Mouse (Mus musculus): ENCODE measurements around the gene Mup7. TPM values are rescaled to one million over a fixed set of nuclear protein-coding genes. Genes with fewer than 3 reads are reported as not detected.
"Not testable (repeated sequence)": the region's sequence is repeated elsewhere in the genome, so short reads cannot be mapped to it uniquely, and the experiment has no call there.

The Mup7 gene
- not detected in 2 replicates for polyA plus RNA-seq (2015; fragmentation: Nextera tagmentation; extraction: Ambion mirVana)

DNA sequence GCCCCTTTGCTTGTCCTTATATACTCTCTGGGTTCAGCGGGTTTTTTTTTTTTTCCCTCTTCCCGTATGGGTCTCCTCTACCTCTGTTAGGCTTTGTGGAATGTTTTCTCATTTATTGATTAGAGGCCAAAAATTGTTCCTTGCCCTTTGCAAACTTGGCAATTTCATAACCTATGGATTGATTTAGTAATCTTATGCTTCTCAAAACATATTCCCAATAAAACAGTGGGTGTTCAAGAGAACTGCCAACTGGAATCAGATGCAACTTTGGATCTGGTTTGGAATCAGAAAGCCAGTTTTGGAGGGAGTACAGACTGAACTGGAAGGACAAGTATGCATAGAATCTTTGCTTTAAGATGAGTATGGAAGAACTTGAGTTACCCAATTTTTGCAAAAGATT, at the start of gene Mup7:
TSS of gene Mup7 (minus strand) at position 101 of the 400 bp plus-strand sequence.
- H3K27me3 ChIP-seq (ENCODE audit: insufficient read depth, low read length); H3K36me3 ChIP-seq (ENCODE audit: insufficient read depth, low read length); ATAC-seq (replicated peaks; ENCODE audit: low FRiP score, low read depth): not testable (repeated sequence)

DNA sequence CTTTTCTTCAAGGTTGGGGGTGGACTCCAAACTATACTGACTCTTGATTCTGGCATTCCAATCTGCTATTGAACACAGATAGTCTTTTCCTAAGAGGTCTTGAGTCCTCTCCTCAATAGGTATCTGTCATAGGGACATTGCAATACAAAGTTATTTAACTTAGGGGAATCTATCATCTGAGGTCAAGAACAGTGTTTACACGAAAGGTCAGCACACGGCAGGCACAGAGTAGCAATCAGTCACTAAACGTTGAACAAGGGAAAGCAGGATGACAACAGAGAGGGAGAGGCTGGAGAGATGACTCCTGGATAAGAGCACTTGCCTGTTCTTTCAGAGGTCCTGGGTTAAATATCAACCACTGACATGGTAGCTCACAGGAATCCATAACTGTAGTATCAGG, 9.6 kb upstream of the Mup7 start:
- not testable (repeated sequence) for H3K4me3 ChIP-seq (replicated peaks; ENCODE audit: low read depth, low read length); H3K36me3 ChIP-seq (ENCODE audit: insufficient read depth, low read length); H3K4me2 ChIP-seq (ENCODE audit: low read length); H3K4me1 ChIP-seq (replicated peaks; ENCODE audit: insufficient read depth, low read length); H3K9me3 ChIP-seq (replicated peaks; ENCODE audit: low read length); H3K27ac ChIP-seq; ATAC-seq (replicated peaks; ENCODE audit: low FRiP score, low read depth); H3K27me3 ChIP-seq (ENCODE audit: insufficient read depth, low read length); H3K9ac ChIP-seq (ENCODE audit: low read depth, low read length); DNase-seq (ENCODE audit: low spot score)
- 51% methylated on average over 3 of the region's 3 CpGs for WGBS

More for the DNA sequence above, at the start of gene Mup7:
- H3K9me3 ChIP-seq (replicated peaks; ENCODE audit: low read length); H3K4me1 ChIP-seq (replicated peaks; ENCODE audit: insufficient read depth, low read length); H3K4me2 ChIP-seq (ENCODE audit: low read length); DNase-seq (ENCODE audit: low spot score); H3K27ac ChIP-seq; H3K9ac ChIP-seq (ENCODE audit: low read depth, low read length); H3K4me3 ChIP-seq (replicated peaks; ENCODE audit: low read depth, low read length): not testable (repeated sequence)
- WGBS: 77% methylated on average over 2 of the region's 2 CpGs

GRCm38 (mm10) chr4:60029334-60030111, 40.8 kb downstream of the Mup7 start:
- peak; percentile 73; the same call in 1 of the 2 replicates for ATAC-seq (replicated peaks; ENCODE audit: low FRiP score, low read depth)

GRCm38 (mm10) chr4:60020141-60020540, 50.1 kb downstream of the Mup7 start:
- not testable (repeated sequence) for H3K36me3 ChIP-seq (ENCODE audit: insufficient read depth, low read length); H3K4me2 ChIP-seq (ENCODE audit: low read length); H3K27ac ChIP-seq; H3K9ac ChIP-seq (ENCODE audit: low read depth, low read length); H3K9me3 ChIP-seq (replicated peaks; ENCODE audit: low read length); DNase-seq (ENCODE audit: low spot score); H3K27me3 ChIP-seq (ENCODE audit: insufficient read depth, low read length); ATAC-seq (replicated peaks; ENCODE audit: low FRiP score, low read depth); H3K4me3 ChIP-seq (replicated peaks; ENCODE audit: low read depth, low read length); H3K4me1 ChIP-seq (replicated peaks; ENCODE audit: insufficient read depth, low read length)
- WGBS: 65% methylated on average over 7 of the region's 7 CpGs

More at GRCm38 (mm10) chr4:60029334-60030111, 40.8 kb downstream of the Mup7 start:
- 40% methylated on average over 12 of the region's 13 CpGs for WGBS
- not testable (repeated sequence) for H3K27me3 ChIP-seq (ENCODE audit: insufficient read depth, low read length); H3K4me1 ChIP-seq (replicated peaks; ENCODE audit: insufficient read depth, low read length); H3K27ac ChIP-seq; H3K4me2 ChIP-seq (ENCODE audit: low read length); H3K4me3 ChIP-seq (replicated peaks; ENCODE audit: low read depth, low read length); H3K36me3 ChIP-seq (ENCODE audit: insufficient read depth, low read length); H3K9me3 ChIP-seq (replicated peaks; ENCODE audit: low read length); DNase-seq (ENCODE audit: low spot score); H3K9ac ChIP-seq (ENCODE audit: low read depth, low read length)

Other genes starting within 250 kb of the Mup7 start
- gene Slc46a2, start 155.4 kb downstream of the Mup7 start, polyA plus RNA-seq (2015; fragmentation: Nextera tagmentation; extraction: Ambion mirVana): 0.08 and 0.24 TPM in 2 replicates
- not detected in 2 replicates for gene Mup4, start 109.8 kb downstream of the Mup7 start, polyA plus RNA-seq (2015; fragmentation: Nextera tagmentation; extraction: Ambion mirVana)
- not detected in 2 replicates for gene Mup6, start 106.2 kb downstream of the Mup7 start, polyA plus RNA-seq (2015; fragmentation: Nextera tagmentation; extraction: Ambion mirVana)
- not detected in 2 replicates for gene Mup2, start 83.8 kb upstream of the Mup7 start, polyA plus RNA-seq (2015; fragmentation: Nextera tagmentation; extraction: Ambion mirVana)
- gene Mup8, start 152.1 kb upstream of the Mup7 start, polyA plus RNA-seq (2015; fragmentation: Nextera tagmentation; extraction: Ambion mirVana): not detected in 2 replicates